Mouse (Mus musculus) neural tube, embryonic 13.5 days (tissue): ENCODE measurements around the gene Dnal4. TPM values are rescaled to one million over a fixed set of nuclear protein-coding genes. Genes with fewer than 3 reads are reported as not detected.
"Not testable (repeated sequence)": the region's sequence is repeated elsewhere in the genome, so short reads cannot be mapped to it uniquely, and the experiment has no call there.

Source experiments
- ATAC-seq: fragments of 200-750 bp; cut with Nextera tagmentation; 2 replicates; pipeline ENCODE4 v1.8.0; 2017; ENCODE audit warnings: low read depth, mild to moderate bottlenecking, moderate TSS enrichment, moderate library complexity
- H3K27ac ChIP-seq: fragments of 300-500 bp; sonication (generic); replicated peaks from 2 replicates; pipeline ENCODE4 v1.5.1; 2015; ENCODE audit warnings: moderate library complexity, mild to moderate bottlenecking, inconsistent platforms
- H3K27me3 ChIP-seq: fragments of 300-500 bp; sonication (generic); 2 replicates; pipeline ENCODE4 v1.6.1; 2015; ENCODE audit warnings: mild to moderate bottlenecking, inconsistent platforms
- H3K36me3 ChIP-seq: fragments of 300-500 bp; sonication (generic); 2 replicates; pipeline ENCODE4 v1.6.1; 2015; ENCODE audit warnings: mild to moderate bottlenecking, inconsistent platforms
- H3K4me1 ChIP-seq: fragments of 300-500 bp; sonication (generic); replicated peaks from 2 replicates; pipeline ENCODE4 v1.6.1; 2015; ENCODE audit warnings: inconsistent platforms
- H3K4me2 ChIP-seq: fragments of 300-500 bp; sonication (generic); 2 replicates; pipeline ENCODE4 v1.6.1; 2015; ENCODE audit warnings: inconsistent platforms, mild to moderate bottlenecking, moderate library complexity
- H3K4me3 ChIP-seq: fragments of 300-500 bp; sonication (generic); 2 replicates; pipeline ENCODE4 v1.5.1; 2015; ENCODE audit warnings: mild to moderate bottlenecking, inconsistent platforms
- H3K9ac ChIP-seq: fragments of 300-500 bp; sonication (generic); 2 replicates; pipeline ENCODE4 v1.6.1; 2015; ENCODE audit warnings: moderate library complexity, mild to moderate bottlenecking, inconsistent platforms
- H3K9me3 ChIP-seq: fragments of 300-500 bp; sonication (generic); 2 replicates; pipeline ENCODE4 v1.6.1; 2016; ENCODE audit warnings: inconsistent platforms
- WGBS: fragments of 180-500 bp; shearing (Covaris S2); methylation state at CpG from one replicate; pipeline ENCODE4 v1.1.7; 2015; 5-methylcytosine and 5-hydroxymethylcytosine counted together
- polyA plus RNA-seq: library from polyadenylated mRNA; unstranded; fragments of >200 nt; fragmentation: Nextera tagmentation; extraction: Ambion mirVana; gene quantifications from 2 replicates; pipeline ENCODE4 v1.2.1, GENCODE M21; 2015

Dnal4 gene
- 69.7 and 72.1 TPM in 2 replicates for polyA plus RNA-seq

- peaks cover 19% of the 10 kb centered on the region for H3K4me1 ChIP-seq
- H3K9me3 ChIP-seq, result no peaks in the 10 kb centered on the region
- H3K4me2 ChIP-seq, result no peak within 1 kb of the TSS
- no peak within 1 kb of the TSS for H3K27ac ChIP-seq
- H3K9ac ChIP-seq, result no peak within 1 kb of the TSS
- H3K4me3 ChIP-seq, result no peak within 1 kb of the TSS
- no peak for ATAC-seq
- H3K36me3 ChIP-seq, result no peaks in the 10 kb centered on the region
- no peaks in the 10 kb centered on the region for H3K27me3 ChIP-seq
Observed at GRCm38 (mm10) chr15:79777749-79778148, at the start of gene Dnal4. TSS of gene Dnal4 (minus strand) at chr15:79777849.

GRCm38 (mm10) chr15:79827061-79827777, 49.6 kb upstream of the Dnal4 start:
- H3K4me3 ChIP-seq, result no peak overlapping the region
- no peak overlapping the region for H3K4me2 ChIP-seq
- peak overlapping the region; percentile 41; the same call in 1 of the 2 replicates for H3K9ac ChIP-seq
- no peaks in the 10 kb centered on the region for H3K27me3 ChIP-seq
- no peak overlapping the region for H3K27ac ChIP-seq
- peaks cover 85% of the 10 kb centered on the region for H3K4me1 ChIP-seq
- H3K36me3 ChIP-seq, result peaks cover 55% of the 10 kb centered on the region
- no peaks in the 10 kb centered on the region for H3K9me3 ChIP-seq
- no peak for ATAC-seq
- 92% methylated on average over 14 of the region's 14 CpGs for WGBS

- H3K9ac ChIP-seq, result peak overlapping the region; percentile 41; the same call in 1 of the 2 replicates
- ATAC-seq, result no peak
- no peak overlapping the region for H3K4me3 ChIP-seq
- no peak overlapping the region for H3K4me2 ChIP-seq
- peaks cover 50% of the 10 kb centered on the region for H3K36me3 ChIP-seq
- H3K27me3 ChIP-seq, result no peaks in the 10 kb centered on the region
- no peak overlapping the region; the same call in 1 of the 2 replicates for H3K27ac ChIP-seq
- H3K9me3 ChIP-seq, result no peaks in the 10 kb centered on the region
- WGBS, result 92% methylated on average over 9 of the region's 9 CpGs
- H3K4me1 ChIP-seq, result peaks cover 77% of the 10 kb centered on the region
Observed at GRCm38 (mm10) chr15:79826221-79826935, 48.7 kb upstream of the Dnal4 start.

GRCm38 (mm10) chr15:79825146-79825825, 47.6 kb upstream of the Dnal4 start:
- Histone ChIP-seq H3K27ac (no peak overlapping the region), H3K4me2 (no peak overlapping the region), H3K36me3 (peaks cover 47% of the 10 kb centered on the region), H3K4me1 (peaks cover 69% of the 10 kb centered on the region), H3K4me3 (no peak overlapping the region), H3K9me3 (no peaks in the 10 kb centered on the region), H3K9ac (no peak overlapping the region), H3K27me3 (no peaks in the 10 kb centered on the region)
- WGBS, result 47% methylated on average over 14 of the region's 14 CpGs
- no peak for ATAC-seq

- Histone ChIP-seq H3K4me2 (no peak overlapping the region), H3K4me1 (peaks cover 53% of the 10 kb centered on the region), H3K27ac (no peak overlapping the region), H3K9me3 (no peaks in the 10 kb centered on the region), H3K36me3 (peaks cover 47% of the 10 kb centered on the region), H3K9ac (no peak overlapping the region), H3K27me3 (no peaks in the 10 kb centered on the region), H3K4me3 (no peak overlapping the region)
- 68% methylated on average over 19 of the region's 19 CpGs for WGBS
- no peak for ATAC-seq
Observed at GRCm38 (mm10) chr15:79823588-79824280, 46.1 kb upstream of the Dnal4 start.

GRCm38 (mm10) chr15:79822265-79823199, 44.9 kb upstream of the Dnal4 start:
- H3K4me2 ChIP-seq, result no peak overlapping the region
- no peak overlapping the region for H3K9ac ChIP-seq
- H3K4me1 ChIP-seq, result peaks cover 41% of the 10 kb centered on the region
- WGBS, result 74% methylated on average over 13 of the region's 13 CpGs
- ATAC-seq, result no peak
- no peak overlapping the region for H3K27ac ChIP-seq
- H3K4me3 ChIP-seq, result no peak overlapping the region
- H3K36me3 ChIP-seq, result peaks cover 35% of the 10 kb centered on the region
- H3K9me3 ChIP-seq, result peaks cover 4% of the 10 kb centered on the region; the same call in 1 of the 2 replicates
- H3K27me3 ChIP-seq, result no peaks in the 10 kb centered on the region

- Histone ChIP-seq H3K4me2 (no peak overlapping the region), H3K36me3 (peaks cover 11% of the 10 kb centered on the region), H3K27me3 (no peaks in the 10 kb centered on the region), H3K4me1 (0 out of 2 replicates have a peak, but pooled peaks cover 6% of the 10 kb centered on the region), H3K9ac (no peak overlapping the region), H3K27ac (no peak overlapping the region), H3K4me3 (no peak overlapping the region), H3K9me3 (peaks cover 4% of the 10 kb centered on the region; the same call in 1 of the 2 replicates)
- no peak for ATAC-seq
- 91% methylated on average over 4 of the region's 4 CpGs for WGBS
Observed at GRCm38 (mm10) chr15:79818325-79818724, 40.7 kb upstream of the Dnal4 start.

GRCm38 (mm10) chr15:79813666-79814258, 36.1 kb upstream of the Dnal4 start:
- 55% methylated on average over 8 of the region's 8 CpGs for WGBS
- H3K9me3 ChIP-seq, result peaks cover 4% of the 10 kb centered on the region; the same call in 1 of the 2 replicates
- H3K4me2 ChIP-seq, result no peak overlapping the region
- no peak overlapping the region for H3K4me3 ChIP-seq
- peaks cover 15% of the 10 kb centered on the region for H3K27me3 ChIP-seq
- H3K27ac ChIP-seq, result no peak overlapping the region
- H3K36me3 ChIP-seq, result no peaks in the 10 kb centered on the region
- no peak for ATAC-seq
- no peak overlapping the region for H3K9ac ChIP-seq
- H3K4me1 ChIP-seq, result no peaks in the 10 kb centered on the region

- H3K27me3 ChIP-seq, result peaks cover 17% of the 10 kb centered on the region
- not testable (repeated sequence) for H3K9ac ChIP-seq, H3K27ac ChIP-seq, H3K4me1 ChIP-seq, H3K4me2 ChIP-seq, H3K9me3 ChIP-seq, H3K4me3 ChIP-seq, H3K36me3 ChIP-seq, ATAC-seq
- 85% methylated on average over 2 of the region's 2 CpGs for WGBS
Observed at GRCm38 (mm10) chr15:79812840-79813239, 35.2 kb upstream of the Dnal4 start.

GRCm38 (mm10) chr15:79810997-79811396, 33.3 kb upstream of the Dnal4 start:
- no peak overlapping the region for H3K27ac ChIP-seq
- H3K9me3 ChIP-seq, result no peaks in the 10 kb centered on the region
- H3K4me1 ChIP-seq, result no peaks in the 10 kb centered on the region
- H3K9ac ChIP-seq, result no peak overlapping the region
- H3K36me3 ChIP-seq, result no peaks in the 10 kb centered on the region
- H3K4me3 ChIP-seq, result no peak overlapping the region
- ATAC-seq, result no peak
- H3K4me2 ChIP-seq, result no peak overlapping the region
- H3K27me3 ChIP-seq, result peaks cover 36% of the 10 kb centered on the region
- 75% methylated on average over 4 of the region's 4 CpGs for WGBS

GRCm38 (mm10) chr15:79810061-79810460, 32.4 kb upstream of the Dnal4 start:
- Histone ChIP-seq H3K4me1 (peaks cover 7% of the 10 kb centered on the region), H3K27me3 (peaks cover 45% of the 10 kb centered on the region), H3K27ac (no peak overlapping the region), H3K9ac (no peak overlapping the region), H3K9me3 (no peaks in the 10 kb centered on the region), H3K4me2 (no peak overlapping the region), H3K4me3 (no peak overlapping the region), H3K36me3 (no peaks in the 10 kb centered on the region)
- WGBS, result 75% methylated on average over 3 of the region's 3 CpGs
- ATAC-seq, result no peak
